Mouse (Mus musculus) cerebellum, adult 9-11 months (tissue): ENCODE measurements around the gene Taar6.

ENCODE experiments used
- DNase-seq: peaks from one replicate; pipeline ENCODE4 v3.0.0; 2022

Taar6 gene

DNA sequence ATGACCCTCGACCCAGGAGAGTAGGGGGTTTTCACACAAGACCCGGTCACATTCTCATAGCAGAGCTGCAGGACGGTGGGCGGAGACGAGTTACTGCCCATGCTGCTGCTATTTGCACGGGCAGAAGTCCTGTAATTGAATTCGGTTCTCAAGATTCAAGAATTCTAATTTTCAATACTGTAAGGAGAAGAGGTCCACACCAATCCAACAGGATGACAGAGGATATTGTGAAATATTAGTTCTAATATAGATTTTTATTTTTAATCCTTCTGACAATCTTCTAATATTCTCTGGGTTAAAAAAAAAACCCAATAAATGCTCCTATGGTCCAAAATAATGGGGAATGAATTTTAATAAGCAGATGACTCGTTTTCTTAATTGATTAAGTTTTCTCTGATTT is at the start of gene Taar6:
Gene Taar6, minus strand, starts transcription at position 101 of the 400 bp plus-strand sequence.
- DNase-seq: no peak

DNA sequence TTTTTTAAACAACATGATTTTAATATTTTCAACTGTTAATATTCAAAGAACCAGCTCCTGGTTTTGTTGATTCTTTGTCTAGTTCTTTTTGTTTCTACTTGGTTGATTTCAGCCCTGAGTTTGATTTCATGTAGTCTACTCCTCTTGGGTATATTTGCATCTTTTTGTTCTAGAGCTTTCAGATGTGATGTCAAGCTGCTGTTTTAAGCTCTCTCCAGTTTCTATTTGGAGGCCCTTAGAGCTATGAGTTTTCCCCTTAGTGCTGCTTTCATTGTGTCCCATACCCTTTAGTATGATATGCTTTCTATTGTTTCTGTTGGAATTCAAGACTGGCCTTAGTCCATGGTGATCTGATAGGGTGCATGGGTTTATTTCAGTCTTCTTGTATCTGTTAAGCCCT is 45.9 kb upstream of the Taar6 start:
- no peak for DNase-seq

DNA sequence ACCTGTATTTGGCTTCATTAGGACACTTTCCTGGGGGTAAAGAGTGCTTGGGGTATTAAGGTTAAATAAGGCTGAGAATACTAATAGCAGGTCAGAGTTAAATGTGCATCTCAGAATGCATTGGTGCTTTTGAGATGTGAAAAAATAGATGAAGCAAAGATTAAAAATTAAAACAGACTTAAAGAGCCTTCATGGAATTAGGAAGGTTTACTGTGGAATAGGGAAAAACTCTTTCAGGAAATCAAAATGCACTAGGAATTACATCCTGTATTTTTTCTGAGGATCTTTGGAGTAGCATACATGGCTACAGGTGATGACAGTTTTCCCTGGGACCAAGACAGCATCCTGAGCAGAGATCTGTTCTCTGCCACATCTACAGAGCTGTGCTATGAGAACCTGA is 41.5 kb upstream of the Taar6 start, which contains the start of gene Taar7d:
Gene Taar7d, plus strand, starts transcription at position 301 of the 400 bp plus-strand sequence.
- no peak for DNase-seq

DNA sequence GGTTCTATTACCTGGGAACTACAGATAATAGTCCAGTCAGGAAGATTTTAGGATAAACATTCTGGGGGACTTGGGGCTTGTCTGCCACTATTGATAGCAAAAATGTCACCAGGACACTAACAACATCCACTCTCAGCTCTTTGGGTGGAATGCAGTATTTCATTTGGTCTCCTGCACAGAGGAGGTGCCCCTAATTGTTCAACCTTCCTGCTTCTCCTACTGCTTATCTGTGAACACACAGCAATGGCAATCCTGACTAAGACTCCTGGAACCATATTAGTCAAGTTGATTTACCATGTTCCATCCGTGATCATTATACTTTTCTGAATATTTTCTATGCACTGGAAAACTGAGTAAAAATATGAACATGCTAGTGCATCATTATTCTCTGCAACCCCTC is 22.7 kb upstream of the Taar6 start:
- no peak for DNase-seq

DNA sequence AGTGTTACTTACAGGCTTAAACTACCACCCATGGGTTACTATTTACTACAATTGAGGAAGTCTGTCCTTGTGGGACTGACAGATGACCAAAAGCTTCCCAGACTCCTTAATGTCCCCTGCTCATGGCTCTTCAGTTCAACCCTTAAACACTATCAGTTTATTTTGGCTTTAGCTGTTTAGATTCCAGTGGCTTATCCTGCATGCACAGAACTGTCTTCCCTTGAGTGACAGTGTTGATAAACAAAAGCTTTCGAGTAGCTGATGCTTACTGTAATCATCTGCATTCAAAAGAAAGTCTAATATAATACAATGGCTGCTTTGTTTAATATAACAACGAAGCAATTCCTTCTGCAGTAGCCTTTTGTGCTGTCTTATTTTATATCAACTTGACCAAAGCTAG is 21.6 kb upstream of the Taar6 start:
- DNase-seq: no peak

DNA sequence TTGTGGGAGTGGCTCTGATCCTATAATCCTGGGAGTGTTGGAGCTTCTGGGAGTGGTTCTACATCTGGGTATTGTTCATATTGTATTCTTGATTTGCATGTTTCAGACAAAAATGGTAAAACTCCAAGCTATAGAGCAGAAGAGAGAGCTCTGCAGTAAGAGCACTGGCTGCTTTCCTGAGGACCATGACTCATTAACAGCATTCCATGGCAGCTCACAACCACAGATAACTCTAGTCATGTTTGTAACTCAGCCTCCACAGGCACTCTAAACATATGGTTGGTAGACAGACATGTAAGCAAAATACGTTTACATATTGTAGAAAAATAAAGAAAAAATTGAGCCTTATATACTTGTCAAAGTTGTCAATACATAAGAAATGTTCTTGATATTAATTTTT is 21.0 kb upstream of the Taar6 start:
- no peak for DNase-seq

DNA sequence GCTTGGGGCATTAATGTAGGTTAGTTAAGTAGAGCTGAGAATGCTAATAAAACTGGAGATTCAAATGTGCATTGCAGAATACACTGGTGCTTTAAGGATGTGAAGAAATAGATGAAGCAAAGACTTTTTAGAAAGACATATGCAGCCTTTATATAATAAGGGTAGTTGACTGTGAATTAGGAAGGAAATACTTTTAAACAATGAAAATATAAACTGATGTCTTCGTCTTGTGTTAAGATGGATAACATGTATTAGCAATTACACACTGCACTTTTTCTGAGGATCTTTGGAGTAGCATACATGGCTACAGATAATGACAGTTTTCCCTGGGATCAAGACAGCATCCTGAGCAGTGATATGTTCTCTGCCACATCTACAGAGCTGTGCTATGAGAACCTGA is 14.2 kb upstream of the Taar6 start, which contains the start of gene Taar7b:
Gene Taar7b, plus strand, starts transcription at position 301 of the 400 bp plus-strand sequence.
- DNase-seq: no peak

DNA sequence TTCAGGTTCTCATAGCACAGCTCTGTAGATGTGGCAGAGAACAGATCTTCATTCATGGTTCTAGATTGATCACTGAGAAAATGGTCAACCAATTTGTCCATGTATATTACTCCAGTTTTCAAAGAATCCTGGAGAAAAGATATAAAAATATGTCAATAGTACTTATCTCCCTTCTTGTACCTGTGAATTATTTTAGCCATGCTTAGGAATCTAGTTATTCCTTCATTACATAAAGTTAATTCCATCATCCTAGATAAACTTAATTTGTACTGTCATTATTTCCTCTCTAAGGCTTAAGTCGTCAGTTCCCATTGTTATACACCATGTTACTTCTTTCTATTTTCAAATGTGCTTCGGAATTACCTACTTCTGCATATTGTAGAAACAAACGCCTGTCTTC is 7.9 kb upstream of the Taar6 start, which contains the start of gene Taar7a:
Gene Taar7a, minus strand, starts transcription at position 101 of the 400 bp plus-strand sequence.
- DNase-seq: no peak

DNA sequence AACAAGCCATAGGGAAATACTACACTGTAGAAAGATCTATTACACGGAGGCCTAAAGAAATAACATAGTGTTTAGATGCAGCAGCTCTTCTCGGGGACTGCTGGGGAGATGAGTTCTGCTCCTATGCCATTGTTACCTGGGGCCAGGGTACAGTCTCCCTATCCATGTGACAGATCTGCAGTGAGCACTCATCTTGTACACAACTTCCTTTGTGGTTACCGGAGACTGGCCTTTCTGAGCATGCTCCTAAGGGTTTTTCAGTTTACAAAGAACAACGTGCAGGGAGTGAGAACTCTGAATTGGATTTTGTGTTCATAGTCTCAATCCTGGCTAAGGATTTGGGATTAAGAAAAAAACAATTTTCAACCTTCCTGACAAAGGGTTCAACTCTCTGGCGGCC is 973 bp upstream of the Taar6 start:
- no peak for DNase-seq

DNA sequence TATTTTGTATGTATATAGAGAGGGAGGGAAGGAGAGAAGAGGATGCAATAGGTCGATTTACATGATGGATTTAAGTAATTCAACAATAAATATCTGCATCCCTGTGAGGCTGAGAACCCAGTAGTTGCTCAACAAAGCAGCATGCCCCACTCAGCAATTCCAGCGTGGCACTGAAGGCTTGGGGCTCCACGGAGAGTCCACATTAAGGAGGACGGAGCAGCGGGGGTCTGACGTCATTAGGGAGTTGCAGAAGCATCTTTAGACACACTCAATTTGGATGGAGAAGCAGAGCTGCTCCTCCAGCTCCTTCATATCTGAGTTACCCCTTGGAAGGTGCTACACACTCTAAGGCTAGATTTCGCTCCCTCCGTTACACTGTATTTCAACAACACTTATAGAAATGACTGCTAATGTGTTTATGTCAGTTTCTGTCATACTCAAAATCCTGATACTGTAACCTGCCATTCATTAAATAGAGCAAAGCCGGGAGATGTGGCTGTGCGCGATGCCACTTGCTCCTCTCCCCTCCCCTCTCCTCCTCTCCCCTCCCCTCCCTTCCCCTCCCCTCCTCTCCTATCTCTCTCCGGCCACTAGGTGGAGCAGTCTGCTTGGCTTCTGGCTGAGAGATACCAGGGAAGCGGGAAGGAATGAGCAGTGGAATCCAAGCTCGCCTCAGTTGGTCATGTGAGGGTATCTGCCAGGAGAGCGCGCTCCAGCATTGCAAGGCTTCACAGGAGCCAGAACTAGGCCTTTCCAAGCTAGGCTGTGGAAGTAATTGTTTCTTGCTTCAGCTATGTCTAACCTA is 6.3 kb downstream of the Taar6 start:
- DNase-seq: peak; percentile 36

DNA sequence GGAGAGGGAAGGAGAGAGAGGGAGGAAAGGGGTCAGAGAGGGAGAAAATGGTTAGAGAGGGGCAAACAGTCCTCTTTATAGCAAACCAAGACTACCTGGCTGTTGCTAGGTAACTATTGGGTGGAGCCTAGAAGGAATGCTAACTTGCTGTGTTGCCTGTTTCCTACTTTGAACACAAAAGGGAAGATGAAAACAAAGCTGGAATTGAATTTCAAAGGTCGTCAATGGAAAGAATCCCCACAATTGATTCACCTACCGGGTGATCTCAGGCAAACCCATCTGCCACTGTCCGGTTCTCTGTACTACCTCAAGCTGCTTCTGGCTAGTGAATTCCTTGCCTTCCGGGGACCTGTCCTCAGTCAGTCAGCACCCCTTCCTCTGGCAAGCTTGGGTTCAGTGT is 7.5 kb downstream of the Taar6 start:
- no peak for DNase-seq

DNA sequence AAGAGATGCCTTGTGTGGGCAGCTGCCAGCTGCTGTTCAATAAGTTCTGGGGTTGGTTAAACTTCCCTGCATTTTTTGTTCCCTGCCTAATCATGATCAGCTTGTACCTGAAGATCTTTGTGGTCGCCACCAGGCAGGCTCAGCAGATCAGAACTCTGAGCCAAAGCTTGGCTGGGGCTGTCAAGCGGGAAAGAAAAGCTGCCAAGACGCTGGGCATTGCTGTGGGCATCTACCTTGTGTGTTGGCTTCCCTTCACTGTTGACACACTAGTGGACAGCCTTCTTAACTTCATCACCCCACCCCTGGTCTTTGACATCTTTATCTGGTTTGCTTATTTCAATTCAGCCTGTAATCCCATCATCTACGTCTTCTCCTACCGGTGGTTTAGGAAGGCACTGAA is 14.2 kb downstream of the Taar6 start:
- DNase-seq: no peak

DNA sequence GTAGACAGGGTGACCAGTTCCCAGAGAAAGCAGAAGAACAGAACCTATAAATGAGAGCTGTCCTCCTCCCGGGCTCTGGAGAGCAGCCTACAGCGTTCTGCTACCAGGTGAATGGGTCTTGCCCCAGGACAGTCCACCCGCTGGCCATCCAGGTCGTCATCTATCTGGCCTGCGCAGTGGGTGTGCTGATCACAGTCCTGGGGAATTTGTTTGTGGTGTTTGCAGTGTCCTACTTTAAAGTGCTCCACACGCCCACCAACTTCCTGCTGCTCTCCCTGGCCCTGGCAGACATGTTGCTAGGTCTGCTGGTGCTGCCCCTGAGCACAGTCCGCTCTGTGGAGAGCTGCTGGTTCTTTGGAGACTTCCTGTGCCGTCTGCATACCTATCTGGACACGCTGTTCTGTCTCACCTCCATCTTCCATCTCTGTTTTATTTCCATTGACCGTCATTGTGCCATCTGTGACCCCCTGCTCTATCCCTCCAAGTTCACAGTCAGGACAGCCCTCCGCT is 14.7 kb downstream of the Taar6 start, which contains the start of gene Taar5:
Gene Taar5, plus strand, starts transcription at position 51 of the 510 bp plus-strand sequence.
- DNase-seq: no peak

DNA sequence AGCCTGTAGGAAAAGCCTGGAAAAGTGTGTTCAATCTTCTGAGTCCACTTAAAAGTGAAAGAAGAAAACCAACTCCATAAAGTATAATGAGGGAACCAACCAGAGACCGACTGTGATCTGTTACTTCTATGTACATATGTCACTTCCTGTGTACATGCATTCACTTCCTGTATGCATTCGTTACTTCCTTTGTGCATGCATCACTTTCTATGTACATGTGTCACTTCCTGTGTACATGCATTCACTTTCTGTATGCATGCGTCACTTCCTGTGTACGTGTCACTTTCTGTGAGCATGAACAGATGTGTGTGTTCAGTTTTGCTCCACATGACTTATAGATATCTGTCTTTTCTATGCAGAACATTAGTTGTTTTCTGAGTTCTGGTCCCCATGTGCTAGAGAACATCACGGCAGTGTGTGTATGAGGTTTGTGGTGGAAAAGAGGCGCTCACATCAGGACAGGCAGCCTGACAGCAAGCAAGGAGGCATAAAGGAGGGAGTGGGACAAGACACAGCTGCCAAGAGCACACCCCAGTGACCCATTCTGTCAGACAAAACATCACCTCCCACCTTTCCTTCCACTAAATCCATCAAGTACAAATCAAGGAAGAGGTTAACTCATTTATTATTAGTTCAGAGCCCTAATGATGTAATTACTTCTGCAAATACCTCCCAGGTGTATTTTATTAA is 20.4 kb downstream of the Taar6 start:
- DNase-seq: no peak

DNA sequence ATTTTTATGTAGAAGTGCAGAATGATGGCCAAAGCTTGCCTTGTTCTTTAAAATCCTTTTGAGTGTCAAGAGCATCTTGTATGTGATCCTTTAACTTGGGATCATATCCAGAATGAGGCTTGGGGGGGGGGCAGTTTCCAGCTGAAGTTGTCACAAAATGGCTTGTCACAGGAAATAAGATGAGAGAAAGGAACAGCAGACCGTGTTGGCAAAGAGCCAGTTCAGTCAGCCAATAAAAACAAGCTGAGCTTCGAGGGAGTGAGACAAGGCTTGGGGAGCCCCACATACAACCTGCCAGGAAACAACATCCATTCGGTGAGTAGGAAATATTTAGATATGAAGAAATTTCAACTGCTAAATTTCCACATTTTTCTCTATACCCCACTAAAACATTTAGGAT is 22.0 kb downstream of the Taar6 start:
- no peak for DNase-seq

DNA sequence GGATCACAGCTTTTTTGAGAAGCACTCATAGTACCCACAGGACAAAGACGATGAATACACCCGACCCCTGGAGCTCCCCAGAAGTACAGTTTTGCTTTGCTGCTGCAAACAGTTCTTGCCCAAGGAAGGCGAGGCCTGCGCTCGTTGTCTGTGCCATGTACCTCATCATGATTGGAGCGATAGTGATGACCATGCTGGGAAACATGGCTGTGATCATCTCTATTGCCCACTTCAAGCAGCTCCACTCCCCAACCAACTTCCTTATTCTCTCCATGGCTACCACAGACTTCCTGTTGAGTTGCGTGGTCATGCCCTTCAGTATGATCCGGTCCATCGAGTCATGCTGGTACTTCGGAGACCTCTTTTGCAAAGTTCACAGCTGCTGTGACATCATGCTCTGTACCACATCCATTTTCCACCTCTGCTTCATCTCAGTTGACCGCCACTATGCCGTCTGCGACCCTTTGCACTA is 25.0 kb downstream of the Taar6 start, which contains the start of gene Taar4:
Gene Taar4, plus strand, starts transcription at position 51 of the 472 bp plus-strand sequence.
- DNase-seq: no peak

DNA sequence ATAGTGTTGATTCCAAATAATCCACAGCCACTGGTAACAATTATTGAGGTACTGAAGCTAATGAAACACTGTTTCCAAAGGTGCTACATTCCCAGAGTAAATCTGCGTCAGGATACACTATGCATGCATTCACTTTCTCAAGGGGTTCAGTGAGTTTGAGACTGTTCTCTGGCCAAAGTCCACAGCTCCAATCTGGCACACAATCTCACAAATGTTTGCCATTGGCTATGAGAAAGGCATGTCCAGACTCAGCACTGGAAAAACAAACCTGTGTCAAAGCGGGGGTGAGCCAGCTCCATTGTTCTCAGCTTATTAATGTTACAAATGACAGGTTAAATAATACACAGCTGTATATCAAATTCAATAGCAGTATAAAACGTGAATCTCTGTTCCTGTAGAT is 26.4 kb downstream of the Taar6 start:
- DNase-seq: no peak

DNA sequence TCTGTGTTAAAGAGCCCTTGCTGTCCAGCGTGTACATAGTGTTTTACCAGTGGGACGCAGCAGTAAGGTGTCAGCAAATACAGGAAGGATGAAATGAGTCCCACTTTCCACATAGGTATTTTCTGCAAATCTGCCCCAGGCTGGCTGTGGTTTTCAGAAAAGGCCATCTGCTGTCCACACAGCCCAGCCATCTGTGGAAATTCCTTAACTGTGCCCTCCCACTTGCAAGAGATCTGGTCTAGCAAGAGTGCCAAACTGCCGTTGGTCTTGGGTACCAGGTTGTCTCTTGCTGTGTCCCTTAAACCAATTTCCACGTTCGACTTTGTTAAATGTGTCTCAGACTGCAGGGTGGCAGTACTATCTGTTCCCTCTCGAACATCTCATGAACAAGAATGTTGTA is 33.7 kb downstream of the Taar6 start:
- peak; percentile 75 for DNase-seq

DNA sequence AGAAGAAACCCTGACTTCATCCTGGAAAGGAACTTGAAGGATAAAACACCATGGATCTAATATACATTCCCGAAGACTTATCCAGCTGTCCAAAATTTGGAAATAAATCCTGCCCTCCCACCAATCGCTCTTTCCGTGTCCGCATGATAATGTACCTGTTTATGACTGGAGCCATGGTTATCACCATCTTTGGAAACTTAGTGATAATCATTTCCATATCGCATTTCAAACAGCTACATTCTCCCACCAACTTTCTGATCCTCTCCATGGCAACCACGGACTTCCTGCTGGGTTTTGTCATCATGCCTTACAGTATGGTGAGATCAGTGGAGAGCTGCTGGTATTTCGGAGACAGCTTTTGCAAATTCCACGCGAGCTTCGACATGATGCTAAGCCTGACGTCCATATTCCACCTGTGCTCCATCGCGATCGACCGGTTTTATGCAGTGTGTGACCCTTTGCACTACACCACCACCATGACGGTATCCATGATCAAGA is 35.9 kb downstream of the Taar6 start, which contains the start of gene Taar3:
Gene Taar3, plus strand, starts transcription at position 51 of the 498 bp plus-strand sequence.
- no peak for DNase-seq

DNA sequence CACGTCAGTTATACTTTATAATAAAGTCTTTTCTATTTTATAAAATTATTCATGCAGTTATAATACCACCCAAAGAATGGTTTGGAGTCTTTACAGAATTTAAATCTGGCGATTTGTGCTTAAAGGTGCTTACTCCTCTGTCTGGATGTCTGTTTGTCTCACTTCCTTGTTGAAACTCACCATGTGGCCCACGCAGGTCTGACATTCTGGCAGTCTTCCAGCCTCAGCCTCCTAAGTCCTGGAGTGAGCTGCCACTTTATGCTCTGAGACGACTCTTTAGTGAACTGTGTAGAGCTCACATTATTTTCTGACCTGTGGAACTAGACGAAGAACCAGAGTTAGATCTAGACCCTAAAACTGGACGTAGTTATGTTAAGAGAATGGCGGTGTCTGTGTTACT is 37.4 kb downstream of the Taar6 start:
- DNase-seq: no peak

DNA sequence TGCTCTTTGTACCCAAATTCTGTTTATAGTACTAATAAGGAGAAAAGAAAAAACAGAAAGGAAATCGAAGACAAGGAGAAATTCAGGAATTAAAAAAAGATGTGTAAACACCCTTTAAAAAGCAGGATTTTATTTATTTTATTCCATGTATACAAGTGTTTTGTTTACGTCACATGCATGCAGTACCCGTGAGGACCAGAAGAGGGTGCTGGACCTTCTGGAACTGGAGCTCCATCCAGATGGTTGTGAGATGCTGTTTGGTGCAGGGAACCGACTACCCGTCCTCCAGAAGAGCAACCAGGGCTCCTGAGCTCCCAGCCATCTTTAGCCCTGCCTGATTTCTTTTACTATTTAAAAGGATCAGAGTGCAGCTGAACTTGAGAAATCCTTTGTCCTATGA is 43.0 kb downstream of the Taar6 start:
- no peak for DNase-seq

DNA sequence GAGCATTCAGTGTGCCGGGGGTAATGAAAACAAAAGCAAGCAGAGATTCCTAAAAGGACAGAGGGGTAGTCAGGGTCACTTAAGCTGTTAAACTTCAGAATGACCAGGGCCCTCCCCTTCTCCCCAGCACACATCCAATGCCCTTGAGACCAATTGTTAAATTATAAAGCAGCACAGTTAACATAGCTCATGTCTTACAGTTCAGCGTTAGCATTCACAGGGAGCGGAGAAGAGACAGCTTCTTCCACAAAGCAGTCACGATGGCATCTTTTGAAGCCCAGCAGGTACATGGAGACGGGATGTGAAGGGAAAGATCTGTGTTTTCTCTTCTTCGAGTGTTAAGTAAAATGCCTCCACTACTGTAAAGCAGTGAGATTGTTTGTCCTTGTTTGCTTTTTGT is 47.1 kb downstream of the Taar6 start, which contains the start of gene Taar2:
Gene Taar2, plus strand, starts transcription at position 261 of the 400 bp plus-strand sequence.
- DNase-seq: no peak

DNA sequence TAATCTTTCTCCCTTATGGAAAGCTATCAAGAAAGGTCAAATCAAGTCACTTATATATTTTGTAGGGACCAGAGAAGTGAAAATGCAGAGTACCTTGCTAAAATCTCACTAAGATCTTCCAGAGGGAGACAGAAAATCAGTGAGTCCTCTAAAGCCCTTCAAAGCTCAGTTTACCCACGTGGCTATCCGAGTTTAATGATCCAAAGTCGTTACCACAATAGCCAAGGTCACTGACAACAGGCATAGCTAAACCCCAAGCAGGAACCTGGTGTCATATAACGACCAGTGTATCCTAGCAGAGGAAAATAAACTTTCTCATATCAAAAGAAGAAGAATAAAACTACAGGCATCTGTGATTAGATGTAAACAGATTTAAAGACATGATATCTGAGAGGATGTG is 47.8 kb downstream of the Taar6 start:
- DNase-seq: no peak
